Mouse (Mus musculus) large intestine, adult 2 months (tissue): ENCODE results near the gene Ccr7. TPM values are rescaled to one million over a fixed set of nuclear protein-coding genes. Genes with fewer than 3 reads are reported as not detected.

ENCODE experiments used
- DNase-seq: peaks from one replicate; pipeline ENCODE4 v3.0.0-alpha.2; 2012; ENCODE audit warnings: low read depth, low spot score
- WGBS: fragments of 180-500 bp; shearing (Covaris S2); methylation state at CpG from one replicate; pipeline ENCODE4 v1.1.7; 2018; 5-methylcytosine and 5-hydroxymethylcytosine counted together
- polyA plus RNA-seq: library from polyadenylated mRNA; depleted of rRNA; stranded (reverse); fragments of >200 nt; gene quantifications from 2 replicates; pipeline ENCODE4 v1.2.3, GENCODE M21; 2012

Ccr7 gene
- polyA plus RNA-seq, 1 experiment = 7.7 TPM

- WGBS = 78% methylated on average over 18 of the region's 18 CpGs
Observed at GRCm38 (mm10) chr11:99142493-99143095, 12.3 kb downstream of the Ccr7 start.

GRCm38 (mm10) chr11:99142046-99142445 lies 12.8 kb downstream of the Ccr7 start:
- no peak for DNase-seq
- WGBS = 70% methylated on average over 6 of the region's 6 CpGs

More at GRCm38 (mm10) chr11:99142493-99143095, 12.3 kb downstream of the Ccr7 start:
- no peak for DNase-seq

GRCm38 (mm10) chr11:99141600-99141999 lies 13.3 kb downstream of the Ccr7 start:
- 66% methylated on average over 7 of the region's 7 CpGs for WGBS
- DNase-seq = no peak

- 62% methylated on average over 9 of the region's 9 CpGs for WGBS
- no peak for DNase-seq
Observed at GRCm38 (mm10) chr11:99138976-99139375, 15.9 kb downstream of the Ccr7 start.

- 74% methylated on average over 4 of the region's 4 CpGs for WGBS
- DNase-seq = no peak
Observed at GRCm38 (mm10) chr11:99137385-99137784, 17.5 kb downstream of the Ccr7 start.

GRCm38 (mm10) chr11:99136961-99137360 lies 17.9 kb downstream of the Ccr7 start:
- DNase-seq = no peak
- WGBS = 55% methylated on average over 4 of the region's 4 CpGs

GRCm38 (mm10) chr11:99136361-99136760 lies 18.5 kb downstream of the Ccr7 start:
- WGBS = 45% methylated on average over 3 of the region's 3 CpGs
- DNase-seq = no peak

- 79% methylated on average over 8 of the region's 8 CpGs for WGBS
- DNase-seq = no peak
Observed at GRCm38 (mm10) chr11:99135047-99135440, 19.8 kb downstream of the Ccr7 start.

GRCm38 (mm10) chr11:99134266-99135046 lies 20.4 kb downstream of the Ccr7 start:
- DNase-seq = no peak
- WGBS = 64% methylated on average over 15 of the region's 15 CpGs

- WGBS = 76% methylated on average over 5 of the region's 5 CpGs
- DNase-seq = no peak
Observed at GRCm38 (mm10) chr11:99133285-99133897, 21.5 kb downstream of the Ccr7 start.

- no peak for DNase-seq
- WGBS = 39% methylated on average over 11 of the region's 11 CpGs
Observed at GRCm38 (mm10) chr11:99132091-99132730, 22.7 kb downstream of the Ccr7 start.

- DNase-seq = no peak
- 68% methylated on average over 12 of the region's 12 CpGs for WGBS
Observed at GRCm38 (mm10) chr11:99131463-99131840, 23.4 kb downstream of the Ccr7 start.

GRCm38 (mm10) chr11:99130736-99131462 lies 24.0 kb downstream of the Ccr7 start:
- WGBS = 84% methylated on average over 5 of the region's 5 CpGs
- DNase-seq = no peak

GRCm38 (mm10) chr11:99129287-99129686 lies 25.6 kb downstream of the Ccr7 start:
- DNase-seq = no peak
- WGBS = 63% methylated on average over 2 of the region's 2 CpGs

GRCm38 (mm10) chr11:99127785-99128682 lies 26.8 kb downstream of the Ccr7 start:
- 46% methylated on average over 18 of the region's 18 CpGs for WGBS
- no peak for DNase-seq

- no peak for DNase-seq
- WGBS = 27% methylated on average over 5 of the region's 5 CpGs
Observed at GRCm38 (mm10) chr11:99126482-99127253, 28.2 kb downstream of the Ccr7 start.

GRCm38 (mm10) chr11:99124635-99125029 lies 30.2 kb downstream of the Ccr7 start:
- no peak for DNase-seq
- 73% methylated on average over 10 of the region's 10 CpGs for WGBS
